Mouse (Mus musculus) intestine, embryonic 16.5 days (tissue): ENCODE measurements at regions not wholly inside any gene's neighbourhood (a gene's known extent, or its start where the extent isn't known, plus 50 kb on each side); places are given as distances from the start of the nearest gene placed in this dataset.
A peak's percentile ranks its signal among the peaks of the same experiment; 100 is the strongest.

ENCODE experiments used
- ATAC-seq: fragments of 200-750 bp; cut with Nextera tagmentation; 2 replicates; pipeline ENCODE4 v1.8.0; 2017; ENCODE audit warnings: moderate TSS enrichment, moderate library complexity
- H3K27ac ChIP-seq: fragments of 300-500 bp; sonication (generic); 2 replicates; pipeline ENCODE4 v1.5.1; 2014; ENCODE audit warnings: mild to moderate bottlenecking, low read length
- H3K27me3 ChIP-seq: fragments of 300-500 bp; sonication (generic); replicated peaks from 2 replicates; pipeline ENCODE4 v1.6.1; 2014; ENCODE audit warnings: low read length, control low read depth, mixed read lengths; ENCODE audit not compliant: control insufficient read depth, insufficient read depth
- H3K36me3 ChIP-seq: fragments of 300-500 bp; sonication (generic); 2 replicates; pipeline ENCODE4 v1.6.1; 2014; ENCODE audit warnings: low read length, control low read depth; ENCODE audit not compliant: control insufficient read depth, insufficient read depth
- H3K4me1 ChIP-seq: fragments of 300-500 bp; sonication (generic); 2 replicates; pipeline ENCODE4 v1.6.1; 2014; ENCODE audit warnings: low read length, control low read depth, mixed read lengths; ENCODE audit not compliant: control insufficient read depth, insufficient read depth
- H3K4me2 ChIP-seq: fragments of 300-500 bp; sonication (generic); 2 replicates; pipeline ENCODE4 v1.6.1; 2014; ENCODE audit warnings: low read depth, low read length, control low read depth
- H3K4me3 ChIP-seq: fragments of 300-500 bp; sonication (generic); 2 replicates; pipeline ENCODE4 v1.5.1; 2014; ENCODE audit warnings: mild to moderate bottlenecking, low read length
- H3K9ac ChIP-seq: fragments of 300-500 bp; sonication (generic); 2 replicates; pipeline ENCODE4 v1.6.1; 2014; ENCODE audit warnings: low read depth, low read length
- H3K9me3 ChIP-seq: fragments of 300-500 bp; sonication (generic); 2 replicates; pipeline ENCODE4 v1.6.1; 2016; ENCODE audit warnings: low read length, control low read depth; ENCODE audit not compliant: control insufficient read depth
- WGBS: fragments of 180-500 bp; shearing (Covaris S2); extraction: QIAGEN DNeasy Blood & Tissue Kit; methylation state at CpG from one replicate; pipeline ENCODE4 v1.1.7; 2014; 5-methylcytosine and 5-hydroxymethylcytosine counted together

- no peak overlapping the region for H3K4me2 ChIP-seq
- no peak for ATAC-seq
- 83% methylated on average over 4 of the region's 4 CpGs for WGBS
- no peaks in the 10 kb centered on the region for H3K4me1 ChIP-seq
- no peaks in the 10 kb centered on the region for H3K36me3 ChIP-seq
- H3K9ac ChIP-seq: no peak overlapping the region
- H3K9me3 ChIP-seq: no peaks in the 10 kb centered on the region
- no peak overlapping the region for H3K4me3 ChIP-seq
- H3K27me3 ChIP-seq: no peaks in the 10 kb centered on the region
- H3K27ac ChIP-seq: no peak overlapping the region
Measured at GRCm38 (mm10) chr2:47750997-47751623, 1062.8 kb upstream of the Acvr2a start.

GRCm38 (mm10) chr2:47755716-47756115 is 1058.2 kb upstream of the Acvr2a start:
- no peak overlapping the region for H3K4me3 ChIP-seq
- no peaks in the 10 kb centered on the region for H3K36me3 ChIP-seq
- H3K4me2 ChIP-seq: no peak overlapping the region
- no peak overlapping the region for H3K9ac ChIP-seq
- no peaks in the 10 kb centered on the region for H3K4me1 ChIP-seq
- H3K9me3 ChIP-seq: no peaks in the 10 kb centered on the region
- H3K27me3 ChIP-seq: no peaks in the 10 kb centered on the region
- no peak overlapping the region for H3K27ac ChIP-seq
- ATAC-seq: no peak

- Histone ChIP-seq H3K4me2 (no peak overlapping the region), H3K9me3 (no peaks in the 10 kb centered on the region)
Measured at GRCm38 (mm10) chr2:47756248-47756647, 1057.7 kb upstream of the Acvr2a start.

GRCm38 (mm10) chr2:47775766-47776165 is 1038.1 kb upstream of the Acvr2a start:
- Histone ChIP-seq H3K27ac (no peak overlapping the region), H3K36me3 (no peaks in the 10 kb centered on the region), H3K4me1 (no peaks in the 10 kb centered on the region), H3K4me2 (no peak overlapping the region), H3K4me3 (no peak overlapping the region), H3K9me3 (no peaks in the 10 kb centered on the region), H3K9ac (no peak overlapping the region), H3K27me3 (no peaks in the 10 kb centered on the region)
- ATAC-seq: no peak
- 56% methylated on average over 1 of the region's 1 CpGs for WGBS

More at GRCm38 (mm10) chr2:47756248-47756647, 1057.7 kb upstream of the Acvr2a start:
- ATAC-seq: no peak
- 62% methylated on average over 4 of the region's 4 CpGs for WGBS
- H3K4me3 ChIP-seq: no peak overlapping the region
- H3K27me3 ChIP-seq: no peaks in the 10 kb centered on the region
- no peak overlapping the region for H3K9ac ChIP-seq
- no peaks in the 10 kb centered on the region for H3K4me1 ChIP-seq
- H3K27ac ChIP-seq: no peak overlapping the region
- no peaks in the 10 kb centered on the region for H3K36me3 ChIP-seq

GRCm38 (mm10) chr2:47776965-47777364 is 1036.9 kb upstream of the Acvr2a start:
- Histone ChIP-seq H3K27me3 (no peaks in the 10 kb centered on the region), H3K9me3 (no peaks in the 10 kb centered on the region), H3K4me2 (no peak overlapping the region), H3K4me3 (no peak overlapping the region), H3K9ac (no peak overlapping the region), H3K36me3 (no peaks in the 10 kb centered on the region), H3K27ac (no peak overlapping the region), H3K4me1 (no peaks in the 10 kb centered on the region)
- WGBS: 55% methylated on average over 1 of the region's 1 CpGs
- peak; percentile 77 for ATAC-seq

- Histone ChIP-seq H3K36me3 (no peaks in the 10 kb centered on the region), H3K4me2 (no peak overlapping the region), H3K4me1 (no peaks in the 10 kb centered on the region), H3K9ac (no peak overlapping the region), H3K4me3 (no peak overlapping the region), H3K27ac (no peak overlapping the region), H3K9me3 (no peaks in the 10 kb centered on the region), H3K27me3 (no peaks in the 10 kb centered on the region)
- no peak for ATAC-seq
- WGBS: 9% methylated on average over 3 of the region's 3 CpGs
Measured at GRCm38 (mm10) chr2:47785848-47786247, 1028.1 kb upstream of the Acvr2a start.

GRCm38 (mm10) chr2:47822746-47823271 is 991.1 kb upstream of the Acvr2a start:
- no peaks in the 10 kb centered on the region for H3K9me3 ChIP-seq

GRCm38 (mm10) chr2:47832493-47832892 is 981.4 kb upstream of the Acvr2a start:
- no peaks in the 10 kb centered on the region for H3K9me3 ChIP-seq
- no peaks in the 10 kb centered on the region for H3K36me3 ChIP-seq
- no peak overlapping the region for H3K4me2 ChIP-seq
- no peak overlapping the region for H3K27ac ChIP-seq
- H3K27me3 ChIP-seq: no peaks in the 10 kb centered on the region
- no peak overlapping the region for H3K9ac ChIP-seq
- no peak overlapping the region for H3K4me3 ChIP-seq
- WGBS: 72% methylated on average over 1 of the region's 1 CpGs
- no peaks in the 10 kb centered on the region for H3K4me1 ChIP-seq
- ATAC-seq: no peak

More at GRCm38 (mm10) chr2:47822746-47823271, 991.1 kb upstream of the Acvr2a start:
- Histone ChIP-seq H3K9ac (no peak overlapping the region), H3K4me2 (no peak overlapping the region), H3K27me3 (no peaks in the 10 kb centered on the region), H3K27ac (no peak overlapping the region), H3K4me3 (no peak overlapping the region), H3K4me1 (no peaks in the 10 kb centered on the region), H3K36me3 (no peaks in the 10 kb centered on the region)
- WGBS: 40% methylated on average over 2 of the region's 2 CpGs
- ATAC-seq: no peak

GRCm38 (mm10) chr2:47833517-47833916 is 980.4 kb upstream of the Acvr2a start:
- 88% methylated on average over 1 of the region's 1 CpGs for WGBS
- Histone ChIP-seq H3K4me1 (no peaks in the 10 kb centered on the region), H3K36me3 (no peaks in the 10 kb centered on the region), H3K27me3 (no peaks in the 10 kb centered on the region), H3K27ac (no peak overlapping the region), H3K4me2 (no peak overlapping the region), H3K4me3 (no peak overlapping the region), H3K9ac (no peak overlapping the region), H3K9me3 (no peaks in the 10 kb centered on the region)
- no peak for ATAC-seq
